Mouse (Mus musculus) gastrocnemius, adult 18-20 months (tissue): ENCODE measurements at regions not wholly inside any gene's neighbourhood (a gene's known extent, or its start where the extent isn't known, plus 50 kb on each side); places are given as distances from the start of the nearest gene placed in this dataset. TPM values are rescaled to one million over a fixed set of nuclear protein-coding genes. Genes with fewer than 3 reads are reported as not detected.

ENCODE experiments used
- microRNA-seq: library from miRNA; unstranded; fragments of <30 nt; microRNA quantifications from one replicate; pipeline ENCODE4 v1.2.0, GENCODE M21; 2021

Small RNA genes lying in the stretch of these regions (microRNA-seq; reads per million reads assigned to microRNA genes)
- not detected for gene Gm25248
